Mouse (Mus musculus) adrenal gland, postnatal 14 days (tissue): ENCODE data around the gene Lgals8. TPM values are rescaled to one million over a fixed set of nuclear protein-coding genes. Genes with fewer than 3 reads are reported as not detected.
"Not testable (repeated sequence)": the region's sequence is repeated elsewhere in the genome, so short reads cannot be mapped to it uniquely, and the experiment has no call there.

Experiments
- DNase-seq: peaks from one replicate; pipeline ENCODE4 v3.0.0; 2021; ENCODE audit warnings: mixed read lengths
- long read RNA-seq, 2 experiments: library from polyadenylated mRNA; stranded (forward); transcript quantifications; one replicate each; pipeline ENCODE4 v2.0.0; 2021
- total RNA-seq: library from RNA; stranded (reverse); gene quantifications from 2 replicates; pipeline ENCODE4 v1.2.3, GENCODE M21; 2021

Gene Lgals8
- total RNA-seq: 59.3 and 67.7 TPM in 2 replicates
- long read RNA-seq, experiment 1, transcript Lgals8-201 (10 exons, 2,736 nt): minor isoform, 15 of 73 reads
- long read RNA-seq, experiment 1, transcript Lgals8-202 (10 exons, 2,792 nt): major isoform, 44 of 73 reads
- long read RNA-seq, experiment 1, partial matches to known transcripts: 2 of 73 reads
- long read RNA-seq, experiment 1, other reads (novel, unspliced or antisense): 10 of 73 reads
- long read RNA-seq, experiment 2, transcript Lgals8-201 (10 exons, 2,736 nt): minor isoform, 7 of 48 reads
- long read RNA-seq, experiment 2, transcript Lgals8-202 (10 exons, 2,792 nt): major isoform, 30 of 48 reads
- long read RNA-seq, experiment 2, partial matches to known transcripts: 0 of 48 reads
- long read RNA-seq, experiment 2, other reads (novel, unspliced or antisense): 7 of 48 reads

- DNase-seq: no peak
These were observed at the start of gene Lgals8 for GRCm38 (mm10) chr13:12464844-12465243. Gene Lgals8, minus strand, starts transcription at chr13:12464944.

- no peak for DNase-seq
These were observed 46.6 kb upstream of the Lgals8 start for GRCm38 (mm10) chr13:12511189-12511965.

GRCm38 (mm10) chr13:12510032-12510431 is 45.3 kb upstream of the Lgals8 start:
- DNase-seq: no peak

GRCm38 (mm10) chr13:12507426-12507825 is 42.7 kb upstream of the Lgals8 start:
- no peak for DNase-seq

GRCm38 (mm10) chr13:12505359-12505758 is 40.6 kb upstream of the Lgals8 start:
- no peak for DNase-seq

GRCm38 (mm10) chr13:12503238-12503751 is 38.6 kb upstream of the Lgals8 start:
- no peak for DNase-seq

- DNase-seq: no peak
These were observed 38.0 kb upstream of the Lgals8 start for GRCm38 (mm10) chr13:12502665-12503237.

- no peak for DNase-seq
These were observed 34.4 kb upstream of the Lgals8 start for GRCm38 (mm10) chr13:12499107-12499506.

- no peak for DNase-seq
These were observed 33.1 kb upstream of the Lgals8 start for GRCm38 (mm10) chr13:12497809-12498208.

- DNase-seq: no peak
These were observed 30.0 kb upstream of the Lgals8 start for GRCm38 (mm10) chr13:12494750-12495149.

GRCm38 (mm10) chr13:12492515-12492914 is 27.8 kb upstream of the Lgals8 start:
- no peak for DNase-seq

- no peak for DNase-seq
These were observed 20.9 kb upstream of the Lgals8 start for GRCm38 (mm10) chr13:12485640-12486039.

GRCm38 (mm10) chr13:12485197-12485596 is 20.5 kb upstream of the Lgals8 start:
- no peak for DNase-seq

- peak; percentile 19 for DNase-seq
These were observed 15.1 kb upstream of the Lgals8 start for GRCm38 (mm10) chr13:12479802-12480201.

GRCm38 (mm10) chr13:12478301-12478700 is 13.6 kb upstream of the Lgals8 start:
- no peak for DNase-seq

GRCm38 (mm10) chr13:12476886-12477285 is 12.1 kb upstream of the Lgals8 start:
- DNase-seq: no peak

GRCm38 (mm10) chr13:12475239-12475638 is 10.5 kb upstream of the Lgals8 start:
- DNase-seq: no peak

- peak; percentile 86 for DNase-seq
These were observed 9.1 kb upstream of the Lgals8 start for GRCm38 (mm10) chr13:12473724-12474378.

- DNase-seq: no peak
These were observed 3.7 kb upstream of the Lgals8 start for GRCm38 (mm10) chr13:12468488-12468887.

- DNase-seq: not testable (repeated sequence)
These were observed 585 bp downstream of the Lgals8 start for GRCm38 (mm10) chr13:12464159-12464558.

- DNase-seq: no peak
These were observed 2.1 kb downstream of the Lgals8 start for GRCm38 (mm10) chr13:12462623-12463022.

GRCm38 (mm10) chr13:12461730-12462119 is 3.0 kb downstream of the Lgals8 start:
- peak; percentile 58 for DNase-seq
